Mouse (Mus musculus) stomach, postnatal 0 days (tissue): ENCODE results near the gene Wwox. TPM values are rescaled to one million over a fixed set of nuclear protein-coding genes. Genes with fewer than 3 reads are reported as not detected.

ENCODE experiments used
- ATAC-seq: fragments of 200-750 bp; cut with Nextera tagmentation; 2 replicates; pipeline ENCODE4 v1.8.0; 2017; ENCODE audit not compliant: low FRiP score, low TSS enrichment
- DNase-seq: peaks from one replicate; pipeline ENCODE4 v3.0.0-alpha.2; 2016; ENCODE audit warnings: low spot score
- H3K27ac ChIP-seq: fragments of 300-500 bp; sonication (generic); replicated peaks from 2 replicates; pipeline ENCODE4 v1.5.1; 2014; ENCODE audit warnings: mild to moderate bottlenecking, control low read depth
- H3K27me3 ChIP-seq: fragments of 300-500 bp; sonication (generic); 2 replicates; pipeline ENCODE4 v1.6.1; 2014; ENCODE audit warnings: low read length; ENCODE audit not compliant: control insufficient read depth, insufficient read depth
- H3K36me3 ChIP-seq: fragments of 300-500 bp; sonication (generic); 2 replicates; pipeline ENCODE4 v1.6.1; 2014; ENCODE audit warnings: low read length, mixed read lengths; ENCODE audit not compliant: control insufficient read depth, insufficient read depth
- H3K4me1 ChIP-seq: fragments of 300-500 bp; sonication (generic); replicated peaks from 2 replicates; pipeline ENCODE4 v1.6.1; 2014; ENCODE audit warnings: antibody characterized with exemption; ENCODE audit not compliant: control insufficient read depth, insufficient read depth
- H3K4me2 ChIP-seq: fragments of 300-500 bp; sonication (generic); replicated peaks from 2 replicates; pipeline ENCODE4 v1.6.1; 2014; ENCODE audit warnings: low read depth, mild to moderate bottlenecking, control low read depth, moderate library complexity
- H3K4me3 ChIP-seq: fragments of 300-500 bp; sonication (generic); 2 replicates; pipeline ENCODE4 v1.5.1; 2014; ENCODE audit warnings: low read depth, low read length, control low read depth
- H3K9ac ChIP-seq: fragments of 300-500 bp; sonication (generic); 2 replicates; pipeline ENCODE4 v1.6.1; 2014; ENCODE audit warnings: mild to moderate bottlenecking, low read length, control low read depth, mixed read lengths
- H3K9me3 ChIP-seq: fragments of 300-500 bp; sonication (generic); 2 replicates; pipeline ENCODE4 v1.6.1; 2016; ENCODE audit warnings: low read length; ENCODE audit not compliant: control insufficient read depth
- CTCF ChIP-seq: IDR thresholded peaks from 2 replicates; pipeline ENCODE4 v1.5.1; 2016; ENCODE audit warnings: antibody characterized with exemption, low read depth, mild to moderate bottlenecking, moderate library complexity
- EP300 ChIP-seq: optimal IDR thresholded peaks from 2 replicates; pipeline ENCODE3; 2016; ENCODE audit warnings: antibody characterized with exemption
- WGBS: fragments of 180-500 bp; shearing (Covaris S2); extraction: QIAGEN DNeasy Blood & Tissue Kit; methylation state at CpG from one replicate; pipeline ENCODE4 v1.1.7; 2014; 5-methylcytosine and 5-hydroxymethylcytosine counted together
- polyA plus RNA-seq: library from polyadenylated mRNA; unstranded; fragments of >200 nt; fragmentation: Nextera tagmentation; extraction: Ambion mirVana; gene quantifications from 2 replicates; pipeline ENCODE4 v1.2.1, GENCODE M21; 2015

Wwox gene
- polyA plus RNA-seq, 1 experiment from 2014 or later: 9.2 TPM

DNA sequence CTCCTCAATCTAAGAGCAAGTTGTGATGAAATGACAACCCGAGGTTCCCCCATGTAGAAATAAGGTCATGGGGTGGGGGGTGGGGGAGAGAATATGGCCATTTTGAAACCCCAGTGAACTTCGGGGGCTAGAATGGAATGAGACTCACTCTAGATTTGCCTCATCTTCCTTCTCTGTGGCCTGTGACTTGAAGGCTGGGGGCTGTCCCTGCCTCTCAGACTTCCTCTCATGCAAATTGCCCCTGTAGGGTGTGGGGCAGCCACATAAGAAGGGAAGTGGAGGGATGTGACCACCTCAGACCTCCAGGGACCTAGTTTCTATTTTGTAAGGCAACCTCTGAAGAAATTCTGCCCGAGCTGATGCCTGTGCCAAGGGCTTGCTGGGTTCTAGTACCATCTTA lies 958.5 kb downstream of the Wwox start:
- TF ChIP-seq EP300: no peak
- TF ChIP-seq CTCF: no peak
- Histone ChIP-seq H3K4me2 (no peak overlapping the region), H3K27me3 (no peaks in the 10 kb centered on the region), H3K9me3 (no peaks in the 10 kb centered on the region), H3K36me3 (no peaks in the 10 kb centered on the region), H3K27ac (no peak overlapping the region), H3K9ac (no peak overlapping the region), H3K4me3 (no peak overlapping the region), H3K4me1 (no peaks in the 10 kb centered on the region)
- ATAC-seq: no peak
- WGBS: 77% methylated on average over 3 of the region's 3 CpGs
- DNase-seq: no peak

DNA sequence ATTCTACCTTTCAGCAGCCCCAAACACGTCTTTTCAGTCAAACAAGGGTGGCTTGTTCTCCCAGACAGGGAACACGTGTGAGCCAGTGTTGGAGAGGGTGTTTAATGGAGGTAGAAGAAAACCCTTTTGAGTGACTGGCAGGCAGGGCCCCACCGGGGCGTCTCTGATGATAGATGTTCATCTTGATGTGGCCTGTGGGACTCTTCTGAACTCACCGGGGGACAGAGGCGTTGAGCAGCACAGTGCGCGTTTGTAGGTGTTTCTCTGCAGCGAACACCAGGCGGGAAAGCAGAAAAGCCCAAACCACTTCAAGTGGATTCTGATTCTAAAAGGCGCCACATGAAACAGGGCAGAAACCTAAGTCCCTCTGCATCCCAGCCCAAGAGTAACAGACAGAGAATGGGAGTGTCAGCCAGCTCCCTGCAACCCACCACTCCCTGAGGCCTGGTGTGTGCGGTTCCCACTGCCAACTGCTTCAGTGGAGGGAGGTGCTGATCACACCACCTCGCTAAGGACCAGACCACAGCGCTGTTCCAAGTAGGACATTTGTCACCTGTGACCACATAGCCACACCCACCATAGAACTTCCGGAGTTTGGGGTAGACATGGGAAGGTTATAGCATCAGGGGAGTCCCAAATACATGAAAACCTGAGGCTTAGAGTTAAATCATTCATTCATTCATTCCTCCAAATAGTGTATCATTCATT lies 960.7 kb downstream of the Wwox start:
- Histone ChIP-seq H3K4me1 (no peaks in the 10 kb centered on the region), H3K36me3 (no peaks in the 10 kb centered on the region), H3K27ac (no peak overlapping the region), H3K27me3 (no peaks in the 10 kb centered on the region), H3K9ac (no peak overlapping the region), H3K9me3 (no peaks in the 10 kb centered on the region), H3K4me2 (no peak overlapping the region), H3K4me3 (no peak overlapping the region)
- no peak for ATAC-seq
- DNase-seq: no peak
- WGBS: 65% methylated on average over 15 of the region's 15 CpGs
- TF ChIP-seq EP300 (no peak), CTCF (no peak)

Other genes with a start within 250 kb of the Wwox start
- 2.0 and 2.4 TPM in 2 replicates for gene Vat1l, start 234.0 kb upstream of the Wwox start, polyA plus RNA-seq
- not detected in 2 replicates for gene Clec3a, start 21.6 kb upstream of the Wwox start, polyA plus RNA-seq